In the genomic region with DNA sequence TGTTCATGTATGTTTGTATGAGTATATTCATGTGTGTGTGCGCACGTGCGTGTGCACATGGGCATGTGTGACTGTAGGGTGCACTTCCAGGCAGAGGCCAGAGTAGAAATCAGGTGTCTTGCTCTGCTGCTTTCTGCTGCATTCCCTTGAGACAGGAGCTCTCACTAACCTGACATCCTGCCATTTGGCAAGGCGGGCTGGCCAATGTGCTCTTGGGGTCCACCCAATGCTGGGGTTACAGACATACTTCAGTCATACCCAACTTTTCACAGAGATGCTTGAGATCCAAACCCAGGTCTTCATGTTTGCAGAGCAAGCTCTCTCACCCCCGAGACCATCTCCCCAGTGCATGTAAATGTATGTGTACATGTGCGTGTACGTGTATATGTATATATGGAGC, we compare ENCODE assay signal across 28 mouse cellular contexts.
"Had no signal": no experiment of that assay in that cellular context is flagged by ENCODE, and none has a peak within 500 bp of the region (broad histone marks: within the 10 kb centered on the region; RNA-seq: fewer than 3 reads in every experiment).

No protein-coding gene starts in this region.

- H3K4me2 ChIP-seq: embryonic facial prominence, embryonic 12.5 days; embryonic facial prominence, embryonic 13.5 days; embryonic facial prominence, embryonic 15.5 days; forebrain, embryonic 12.5 days; forebrain, embryonic 13.5 days; forebrain, embryonic 15.5 days had no signal

- H3K27me3 ChIP-seq: embryonic facial prominence, embryonic 12.5 days; embryonic facial prominence, embryonic 13.5 days; embryonic facial prominence, embryonic 15.5 days; forebrain, embryonic 12.5 days; forebrain, embryonic 15.5 days had no signal

- H3K4me1 ChIP-seq: embryonic facial prominence, embryonic 10.5 days; embryonic facial prominence, embryonic 12.5 days; embryonic facial prominence, embryonic 13.5 days; embryonic facial prominence, embryonic 15.5 days; forebrain, embryonic 10.5 days; forebrain, embryonic 12.5 days; forebrain, embryonic 13.5 days; forebrain, embryonic 15.5 days had no signal

- DNase-seq: cerebellum, adult 2 months; cerebellum, adult 8-10 months; cerebellum, adult 9-10 months; cerebellum, adult 9-11 months; cerebellum, postnatal 10 days; cerebellum, postnatal 14 days; cerebellum, postnatal 25 days; cerebellum, postnatal 36 days; embryo, embryonic 11 days; forebrain, postnatal 0 days; gastrocnemius, adult 2 months; gastrocnemius, postnatal 10 days; gastrocnemius, postnatal 14 days; gastrocnemius, postnatal 25 days; gastrocnemius, postnatal 36 days; heart, adult 18-20 months; heart, adult 2 months had no signal

- H3K9me3 ChIP-seq: embryonic facial prominence, embryonic 12.5 days; embryonic facial prominence, embryonic 13.5 days; embryonic facial prominence, embryonic 15.5 days; forebrain, embryonic 12.5 days; forebrain, embryonic 13.5 days; forebrain, embryonic 15.5 days had no signal

- H3K36me3 ChIP-seq: embryonic facial prominence, embryonic 10.5 days; embryonic facial prominence, embryonic 12.5 days; embryonic facial prominence, embryonic 13.5 days; embryonic facial prominence, embryonic 15.5 days; forebrain, embryonic 10.5 days; forebrain, embryonic 12.5 days; forebrain, embryonic 15.5 days had no signal

- H3K9ac ChIP-seq: embryonic facial prominence, embryonic 12.5 days; embryonic facial prominence, embryonic 13.5 days; embryonic facial prominence, embryonic 15.5 days; forebrain, embryonic 12.5 days; forebrain, embryonic 13.5 days; forebrain, embryonic 15.5 days; forebrain, postnatal 0 days had no signal

- ATAC-seq: forebrain, embryonic 13.5 days; forebrain, embryonic 14.5 days; forebrain, embryonic 15.5 days; forebrain, embryonic 16.5 days; forebrain, postnatal 0 days had no signal

- H3K27ac ChIP-seq: embryonic facial prominence, embryonic 10.5 days; embryonic facial prominence, embryonic 12.5 days; embryonic facial prominence, embryonic 13.5 days; embryonic facial prominence, embryonic 15.5 days; forebrain, embryonic 10.5 days; forebrain, embryonic 12.5 days; forebrain, embryonic 13.5 days; forebrain, embryonic 15.5 days; gastrocnemius, adult 2 months; heart, adult 2 months had no signal

- H3K4me3 ChIP-seq: embryonic facial prominence, embryonic 10.5 days; embryonic facial prominence, embryonic 12.5 days; embryonic facial prominence, embryonic 13.5 days; embryonic facial prominence, embryonic 15.5 days; erythroblast, embryonic 14.5 days; forebrain, embryonic 10.5 days; forebrain, embryonic 12.5 days; forebrain, embryonic 13.5 days; forebrain, embryonic 15.5 days; gastrocnemius, adult 2 months; heart, adult 2 months had no signal
